Mouse (Mus musculus): ENCODE results near the gene Rec8.

The Rec8 gene

DNA sequence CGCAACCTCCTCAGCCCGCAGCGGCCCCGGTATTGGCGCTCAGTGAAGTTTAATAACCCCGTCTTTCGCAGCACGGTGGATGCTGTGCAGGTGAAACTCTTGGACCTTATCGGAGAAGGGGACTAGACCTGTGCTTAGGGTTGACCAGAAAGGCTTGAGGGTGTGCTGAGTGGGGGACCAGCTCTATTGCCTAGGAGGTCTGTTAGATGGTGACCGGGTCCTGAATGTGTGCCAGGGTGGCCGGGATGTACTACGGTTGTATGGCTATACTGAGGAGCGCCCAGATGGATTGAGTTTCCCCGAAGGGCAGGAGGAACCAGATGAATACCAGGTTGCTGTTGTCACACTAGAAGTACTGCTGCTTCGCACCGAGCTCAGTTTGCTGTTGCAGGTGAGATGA, 25.6 kb upstream of the Rec8 start:
- no peak for DNase-seq (ENCODE audit: low spot score)

GRCm38 (mm10) chr14:55596036-55596690, 21.7 kb upstream of the Rec8 start:
- DNase-seq (ENCODE audit: low spot score) = no peak

DNA sequence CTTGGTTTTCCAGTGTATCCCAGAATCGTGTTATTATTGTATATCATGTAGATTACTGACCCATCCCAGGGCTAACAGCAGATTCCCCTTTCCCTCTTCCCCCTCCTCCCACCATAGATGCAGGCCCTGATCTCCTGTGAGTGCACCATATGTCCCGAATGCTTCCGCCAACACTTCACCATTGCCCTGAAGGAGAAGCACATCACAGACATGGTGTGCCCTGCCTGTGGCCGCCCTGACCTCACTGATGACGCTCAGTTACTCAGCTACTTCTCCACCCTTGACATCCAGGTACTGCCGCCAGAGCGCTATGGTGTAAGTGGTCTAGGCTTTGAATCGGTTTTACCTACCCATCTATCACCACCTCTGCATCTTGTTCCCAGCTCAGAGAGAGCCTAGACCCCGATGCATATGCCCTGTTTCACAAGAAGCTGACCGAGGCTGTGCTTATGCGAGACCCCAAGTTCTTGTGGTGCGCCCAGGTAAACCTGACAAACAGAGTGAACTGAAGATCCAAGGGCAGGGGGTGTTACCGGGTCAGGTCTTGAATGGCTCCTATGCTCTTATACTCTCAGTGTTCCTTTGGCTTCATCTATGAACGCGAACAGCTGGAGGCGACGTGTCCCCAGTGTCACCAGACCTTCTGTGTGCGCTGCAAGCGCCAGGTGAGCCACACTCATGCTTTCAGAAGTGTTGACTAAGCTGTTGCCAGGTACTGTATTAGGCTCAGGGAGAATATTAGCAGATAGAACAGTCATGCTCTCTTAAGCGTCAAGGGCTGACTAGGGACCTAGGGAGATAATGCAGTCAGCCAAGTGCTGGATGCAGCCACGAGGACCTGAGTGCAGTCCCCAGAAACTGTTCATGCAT, 19.1 kb upstream of the Rec8 start:
- DNase-seq (ENCODE audit: low spot score) = no peak

DNA sequence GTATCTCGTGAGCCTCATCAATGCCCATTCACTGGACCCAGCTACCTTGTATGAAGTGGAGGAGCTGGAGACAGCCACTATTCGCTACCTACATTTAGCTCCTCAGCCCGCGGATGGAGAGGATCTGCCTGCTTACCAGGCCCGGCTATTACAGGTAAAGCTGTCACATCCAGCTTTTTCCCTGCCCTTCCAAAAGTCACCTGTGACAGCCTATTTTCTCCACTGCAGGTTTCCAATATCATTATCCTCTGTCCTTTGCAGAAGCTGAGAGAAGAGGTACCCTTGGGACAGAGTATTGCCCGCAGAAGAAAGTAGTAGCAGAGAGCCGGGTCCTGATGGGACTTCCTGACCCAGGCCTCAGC, 14.6 kb upstream of the Rec8 start, which contains the start of gene Irf9:
Gene Irf9, plus strand, starts transcription at position 301 of the 362 bp plus-strand sequence.
- DNase-seq (ENCODE audit: low spot score) = no peak

- DNase-seq (ENCODE audit: low spot score) = peak; percentile 87
Measured at GRCm38 (mm10) chr14:55603633-55604576, 13.9 kb upstream of the Rec8 start.

DNA sequence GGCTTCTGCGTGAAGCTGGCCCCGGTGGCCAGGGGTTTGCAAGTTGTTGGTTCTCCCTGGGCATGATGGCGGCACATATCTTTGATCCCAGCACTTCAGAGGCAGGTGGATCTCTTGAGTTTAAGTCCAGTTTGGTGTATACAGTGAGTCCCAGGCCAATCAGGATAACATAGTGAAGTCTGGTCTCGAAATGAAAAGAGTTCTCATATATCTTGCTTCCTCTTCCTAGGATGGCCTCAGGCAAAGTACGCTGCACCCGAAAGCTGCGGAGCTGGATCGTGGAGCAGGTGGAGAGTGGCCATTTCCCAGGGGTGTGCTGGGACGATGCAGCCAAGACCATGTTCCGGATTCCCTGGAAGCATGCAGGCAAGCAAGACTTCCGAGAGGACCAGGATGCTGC, 13.0 kb upstream of the Rec8 start:
- no peak for DNase-seq (ENCODE audit: low spot score)

DNA sequence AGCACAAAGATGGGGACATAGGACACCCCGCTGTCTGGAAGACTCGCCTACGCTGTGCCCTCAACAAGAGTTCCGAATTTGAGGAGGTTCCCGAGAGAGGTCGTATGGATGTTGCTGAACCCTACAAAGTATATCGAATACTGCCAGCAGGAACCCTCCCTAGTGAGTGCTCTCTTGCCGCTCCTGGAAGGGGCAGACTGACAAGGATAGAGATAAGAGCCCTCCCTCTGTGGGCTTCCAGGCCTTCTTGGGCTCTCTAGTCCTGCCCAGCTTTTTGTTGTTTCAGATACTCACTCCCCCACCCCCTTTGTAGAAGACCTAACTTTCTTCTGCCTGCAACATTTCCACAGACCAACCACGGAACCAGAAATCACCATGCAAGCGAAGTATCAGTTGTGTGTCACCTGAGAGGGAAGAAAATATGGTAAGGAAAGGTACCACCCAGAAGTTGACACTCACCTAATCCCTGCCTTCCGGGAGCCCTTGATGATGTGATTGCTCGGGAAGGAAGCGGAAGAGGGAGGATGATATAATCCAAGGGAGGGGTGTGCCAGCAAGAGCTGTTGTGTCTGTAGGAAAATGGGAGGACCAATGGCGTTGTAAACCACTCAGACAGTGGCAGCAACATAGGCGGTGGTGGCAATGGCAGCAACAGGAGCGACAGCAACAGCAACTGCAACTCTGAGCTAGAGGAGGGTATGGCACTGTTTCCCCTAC, 11.9 kb upstream of the Rec8 start:
- no peak for DNase-seq (ENCODE audit: low spot score)

GRCm38 (mm10) chr14:55608339-55608738, 9.5 kb upstream of the Rec8 start:
- no peak for DNase-seq (ENCODE audit: low spot score)

DNA sequence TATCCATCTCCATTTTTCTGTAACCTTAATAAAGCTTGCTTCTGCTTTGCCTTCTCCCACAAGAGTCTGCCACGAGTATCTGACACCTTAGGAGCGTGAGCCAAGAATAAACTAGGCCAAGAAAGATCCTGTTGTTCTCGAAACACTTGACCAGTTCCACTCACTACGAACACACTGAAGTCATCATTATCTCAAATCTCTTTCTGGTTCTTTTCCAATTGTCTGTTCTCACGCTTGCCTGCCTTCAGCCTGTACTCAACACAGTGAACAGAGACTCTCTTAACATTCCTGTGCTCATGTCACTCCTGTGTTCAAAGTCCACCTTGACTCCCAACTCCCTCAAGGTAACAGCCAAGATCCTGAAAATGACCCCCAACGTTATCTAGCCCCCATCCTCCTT, 4.5 kb upstream of the Rec8 start:
- no peak for DNase-seq (ENCODE audit: low spot score)

DNA sequence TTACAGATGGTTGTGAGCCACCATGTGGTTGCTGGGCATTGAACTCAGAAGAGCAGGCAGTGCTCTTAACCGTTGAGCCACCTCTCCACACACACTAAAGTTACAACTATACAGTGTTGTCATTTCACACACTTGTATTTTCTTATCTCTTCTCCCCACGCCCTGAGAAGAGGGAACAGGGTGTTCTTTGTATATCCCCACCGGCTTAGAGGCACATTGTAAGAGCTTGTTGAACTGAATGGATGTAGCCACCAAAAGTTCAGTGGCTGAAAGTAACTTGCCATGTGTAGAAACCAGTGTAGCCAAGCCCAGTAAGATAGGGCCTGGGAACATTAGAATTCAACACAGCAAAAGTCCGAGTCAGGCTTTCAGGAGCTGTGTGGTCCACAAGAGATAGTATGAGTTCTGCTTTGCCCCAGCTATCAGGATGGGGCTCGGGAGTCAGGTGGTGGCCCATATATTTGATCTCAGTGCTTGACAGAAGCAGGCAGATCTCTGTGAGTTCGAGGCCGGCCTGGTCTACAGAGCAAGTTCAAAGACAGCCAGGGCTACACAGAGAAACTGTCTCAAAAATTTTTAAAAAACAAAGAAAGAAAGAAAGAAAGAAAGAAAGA, 3.2 kb upstream of the Rec8 start:
- DNase-seq (ENCODE audit: low spot score) = no peak

DNA sequence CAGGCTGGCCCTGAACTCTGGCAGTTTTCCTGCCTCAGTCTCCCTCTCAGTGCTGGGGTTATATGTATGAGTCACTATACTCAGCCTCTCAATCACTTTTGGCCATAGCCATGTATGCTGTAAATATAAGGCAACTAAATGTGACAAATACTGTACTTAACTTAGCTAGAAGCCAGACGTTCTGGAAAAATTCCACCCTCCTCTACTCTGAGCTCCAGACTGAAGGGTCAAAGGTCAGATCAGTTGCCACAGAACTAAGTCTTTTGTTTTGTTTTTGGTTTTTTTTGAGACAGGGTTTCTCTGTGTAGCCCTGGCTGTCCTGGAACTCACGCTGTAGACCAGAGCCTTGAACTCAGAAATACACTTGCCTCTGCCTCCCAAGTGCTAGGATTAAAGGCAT, 2.0 kb upstream of the Rec8 start:
- no peak for DNase-seq (ENCODE audit: low spot score)

- no peak for DNase-seq (ENCODE audit: low spot score)
Measured at GRCm38 (mm10) chr14:55616844-55617243, 993 bp upstream of the Rec8 start.

- DNase-seq (ENCODE audit: low spot score) = no peak
Measured at GRCm38 (mm10) chr14:55618486-55619195, 804 bp downstream of the Rec8 start.

- DNase-seq (ENCODE audit: low spot score) = no peak
Measured at GRCm38 (mm10) chr14:55628077-55628827, 10.4 kb downstream of the Rec8 start.

DNA sequence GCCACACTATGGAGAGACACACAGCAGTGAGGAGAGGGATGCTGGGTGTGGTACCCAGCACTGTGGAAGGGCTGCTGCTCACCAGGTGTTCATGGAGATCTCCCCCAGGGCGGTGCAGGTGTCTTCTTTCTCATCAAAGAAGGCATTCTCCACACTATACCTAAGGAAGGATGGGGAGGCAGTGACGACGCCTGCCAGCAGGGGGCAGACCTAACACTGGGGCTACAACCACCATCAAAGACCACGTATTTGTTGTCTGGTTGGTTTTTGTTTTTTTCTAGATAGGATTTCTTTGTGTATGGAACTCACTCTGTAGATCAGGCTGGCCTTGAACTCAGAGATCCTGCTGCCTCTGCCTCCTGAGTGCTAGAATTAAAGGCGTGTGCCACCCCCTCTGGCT, 11.5 kb downstream of the Rec8 start:
- peak; percentile 32 for DNase-seq (ENCODE audit: low spot score)

DNA sequence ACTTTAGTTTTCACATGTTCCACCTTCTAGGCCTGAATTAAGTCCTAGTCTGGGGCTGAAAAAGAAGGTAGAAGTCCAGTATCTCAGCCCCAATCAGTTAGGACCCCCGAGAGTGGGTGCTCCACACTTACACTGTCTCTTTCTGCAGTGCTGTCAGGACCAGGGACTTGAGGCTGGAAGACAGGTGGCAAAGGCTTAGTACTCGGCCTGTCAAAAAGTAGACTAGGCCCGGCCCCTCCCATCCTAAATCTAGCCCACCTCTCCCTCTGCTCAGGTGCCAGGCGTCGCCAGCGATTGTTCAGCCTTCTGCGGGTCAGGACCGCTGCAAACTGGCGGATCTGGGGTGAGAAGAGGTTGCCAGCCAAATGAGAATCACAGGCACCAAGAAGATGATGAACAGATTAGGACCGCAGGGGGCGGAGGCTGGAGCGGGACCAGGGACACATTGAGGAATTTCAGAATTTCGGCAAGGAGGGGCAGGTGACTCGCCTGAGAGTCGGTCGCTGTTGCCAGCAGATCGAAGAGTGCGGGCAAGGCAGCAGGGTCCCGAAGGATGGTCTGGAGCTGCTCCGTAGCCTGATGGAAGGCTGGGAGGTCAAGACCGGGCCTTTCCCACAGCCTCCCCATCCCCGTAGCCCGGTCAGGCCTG, 17.2 kb downstream of the Rec8 start:
- DNase-seq (ENCODE audit: low spot score) = peak; percentile 37

DNA sequence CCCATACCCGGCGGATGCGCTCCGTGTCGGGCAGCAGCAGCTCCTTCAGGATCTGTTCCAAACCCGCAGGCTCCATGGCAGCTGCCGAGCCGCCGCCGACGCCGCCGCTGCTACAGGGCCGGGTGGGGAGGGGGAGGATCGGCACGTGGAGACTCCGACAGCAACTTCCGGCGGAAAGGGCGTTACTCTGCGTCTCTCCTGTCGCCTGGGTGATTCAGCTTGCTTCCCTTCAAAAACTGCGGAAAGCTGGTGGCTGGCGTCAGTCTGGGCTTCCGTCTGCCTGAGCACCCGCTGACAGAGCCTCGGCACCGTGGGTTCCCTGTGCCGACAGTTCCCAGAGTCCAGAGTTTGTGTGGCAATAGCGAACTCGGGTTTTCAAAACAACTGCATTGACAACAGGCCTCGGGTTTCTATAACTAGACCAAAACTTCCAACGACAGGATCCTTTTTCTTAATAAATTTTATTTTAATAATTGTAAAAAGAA, 17.7 kb downstream of the Rec8 start, which contains the start of gene Ipo4:
Gene Ipo4, minus strand, starts transcription at position 435 of the 485 bp plus-strand sequence.
- peak; percentile 82 for DNase-seq (ENCODE audit: low spot score)

DNA sequence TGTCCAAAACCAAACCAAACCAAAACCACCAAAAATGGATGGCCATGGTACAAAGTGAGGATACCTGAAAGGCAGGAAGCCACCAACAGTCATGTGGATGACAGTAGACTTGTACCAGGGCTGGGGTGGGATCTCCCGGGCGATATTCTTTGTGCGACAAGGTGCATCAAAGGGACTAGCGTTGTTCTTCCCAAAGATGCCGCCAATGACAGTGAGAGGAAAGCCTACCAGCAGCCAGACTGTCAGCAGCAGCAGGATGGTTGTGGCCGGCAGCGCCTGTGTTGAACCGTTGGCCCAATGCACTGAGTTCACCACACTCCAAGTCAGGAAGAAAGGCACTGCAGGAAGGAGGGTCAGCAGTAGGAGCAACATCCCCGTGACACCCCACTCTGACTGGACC, 20.0 kb downstream of the Rec8 start, which contains the start of gene Gm49378:
Gene Gm49378, minus strand, starts transcription at position 101 of the 400 bp plus-strand sequence.
- DNase-seq (ENCODE audit: low spot score) = no peak

DNA sequence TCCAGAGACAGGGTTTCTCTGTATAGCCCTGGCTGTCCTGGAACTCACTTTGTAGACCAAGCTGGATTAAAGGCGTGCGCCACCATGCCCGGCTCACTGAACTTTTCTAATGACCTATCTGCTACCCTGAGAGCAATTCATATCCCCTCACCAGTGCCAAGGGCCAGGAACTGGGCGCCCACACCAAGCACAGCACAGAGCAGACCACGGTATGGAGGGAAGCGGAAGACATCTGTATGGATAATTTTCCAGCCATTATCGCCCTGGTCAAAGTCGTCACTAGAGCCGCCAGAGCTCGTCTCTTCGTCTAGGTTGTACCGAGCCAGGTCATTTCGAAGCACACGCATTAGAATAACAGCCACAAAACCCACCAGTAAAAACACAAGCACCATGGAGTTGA, 23.0 kb downstream of the Rec8 start:
- no peak for DNase-seq (ENCODE audit: low spot score)
